Mouse (Mus musculus) cerebellum, adult 2 months (tissue): ENCODE results near the gene Plekhg1.

Source experiments
- CTCF ChIP-seq: fragments of 200-500 bp; IDR thresholded peaks from 2 replicates; pipeline ENCODE4 v1.5.1; 2011; ENCODE audit warnings: low read depth, mild to moderate bottlenecking, control low read depth, low read length, moderate library complexity, borderline replicate concordance; ENCODE audit not compliant: insufficient read depth
- POLR2A ChIP-seq: fragments of 200-500 bp; IDR thresholded peaks from 2 replicates; pipeline ENCODE4 v1.6.1; 2011; ENCODE audit warnings: low read length, control low read depth, borderline replicate concordance; ENCODE audit not compliant: insufficient read depth

- TF ChIP-seq POLR2A = no peak
- no peak for TF ChIP-seq CTCF
Observed at GRCm38 (mm10) chr10:3975898-3976622, 235.9 kb downstream of the Plekhg1 start.
